ENCODE assay signal across 18 mouse cellular contexts in the genomic region with DNA sequence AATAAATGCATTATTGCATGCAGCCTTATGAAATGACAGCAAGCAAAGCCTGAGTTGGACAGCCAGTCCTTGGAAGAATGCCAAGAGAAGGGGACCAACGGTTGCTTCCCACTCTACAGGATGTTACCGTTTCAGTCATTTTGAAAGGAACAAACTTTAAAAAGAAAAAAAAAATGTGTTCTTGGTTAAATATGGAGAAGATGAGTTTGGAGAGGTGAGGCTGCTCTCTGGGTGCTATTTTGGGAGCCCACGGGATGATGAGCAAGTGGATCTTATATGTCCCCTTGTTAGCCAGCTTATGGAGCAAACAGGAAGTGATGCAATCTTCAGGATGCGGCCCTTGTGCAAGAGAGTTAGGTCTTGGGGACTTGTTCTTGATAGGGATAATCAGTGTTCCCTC.
A peak's percentile ranks its signal among the peaks of the same experiment; 100 is the strongest.
DNase-seq lines count a peak whose midpoint lies in the region.
"Had no signal": no experiment of that assay in that cellular context is flagged by ENCODE, and none has a peak within 500 bp of the region (broad histone marks: within the 10 kb centered on the region; RNA-seq: fewer than 3 reads in every experiment).

No protein-coding gene starts in this region.

- H3K79me2 ChIP-seq in macrophage (ENCODE audit: inconsistent target), result no peaks in the 10 kb centered on the region

- WGBS in macrophage (ENCODE audit: missing documents), result 0% methylated on average over 4 of the region's 4 CpGs

- no peaks in the 10 kb centered on the region for H3K36me3 ChIP-seq in macrophage (ENCODE audit: inconsistent target)
- H3K36me3 ChIP-seq: embryonic facial prominence, embryonic 15.5 days; heart, embryonic 13.5 days had no signal

- peak; percentile 26 to 31 for DNase-seq in left cerebral cortex, adult 18-20 months (ENCODE audit: low spot score in 2 of 2)
- DNase-seq in left cerebral cortex, postnatal 4 days, result no peak
- DNase-seq in right cerebral cortex, adult 2 months (ENCODE audit: low spot score in 2 of 2), result peak; percentile 25 to 50
- DNase-seq in right cerebral cortex, postnatal 10 days (ENCODE audit: low spot score in 2 of 2), result no peak
- no peak for DNase-seq in spleen, postnatal 4 days (ENCODE audit: low spot score in 2 of 2)
- no peak for DNase-seq in retina, postnatal 1 day
- DNase-seq: adrenal gland, adult 2 months; cerebellum, adult 11 months; cerebellum, postnatal 14 days; kidney, adult 8-10 months; kidney, postnatal 36 days; liver; lung, postnatal 10 days had no signal

- intact Hi-C loops in left cerebral cortex, postnatal 4 days (cut with DNase I), result no loop called here

- no peak overlapping the region for H3K4me3 ChIP-seq in macrophage (ENCODE audit: inconsistent target)
- H3K4me3 ChIP-seq: embryonic facial prominence, embryonic 15.5 days; heart, embryonic 13.5 days had no signal

- peak overlapping the region; percentile 62 for H3K27ac ChIP-seq in macrophage
- H3K27ac ChIP-seq: embryonic facial prominence, embryonic 15.5 days; heart, embryonic 13.5 days; hindbrain, embryonic 14.5 days; stomach, postnatal 0 days had no signal

Comparison
In these comparisons a context has a peak if more than half of its experiments do, and no peak if none do; other contexts are left out.
1. DNase-seq: peak in left cerebral cortex, adult 18-20 months (2 of 2) and right cerebral cortex, adult 2 months (2 of 2); none in left cerebral cortex, postnatal 4 days (single experiment), right cerebral cortex, postnatal 10 days (0 of 2), spleen, postnatal 4 days (0 of 2) and retina, postnatal 1 day (single experiment).